Mouse (Mus musculus) kidney, adult 2 months (tissue): ENCODE data around the gene Mrpl4.

Experiments
- CTCF ChIP-seq: fragments of 200-500 bp; conservative IDR thresholded peaks from 2 replicates; pipeline ENCODE4 v1.5.1; 2011; ENCODE audit warnings: low read depth, mild to moderate bottlenecking, control low read depth, low read length, moderate library complexity, mixed read lengths; ENCODE audit not compliant: insufficient read depth, insufficient read length
- POLR2A ChIP-seq: fragments of 200-500 bp; IDR thresholded peaks from one replicate; pipeline ENCODE4 v1.6.1; 2011; ENCODE audit warnings: low read depth, low read length, control low read depth

DNA sequence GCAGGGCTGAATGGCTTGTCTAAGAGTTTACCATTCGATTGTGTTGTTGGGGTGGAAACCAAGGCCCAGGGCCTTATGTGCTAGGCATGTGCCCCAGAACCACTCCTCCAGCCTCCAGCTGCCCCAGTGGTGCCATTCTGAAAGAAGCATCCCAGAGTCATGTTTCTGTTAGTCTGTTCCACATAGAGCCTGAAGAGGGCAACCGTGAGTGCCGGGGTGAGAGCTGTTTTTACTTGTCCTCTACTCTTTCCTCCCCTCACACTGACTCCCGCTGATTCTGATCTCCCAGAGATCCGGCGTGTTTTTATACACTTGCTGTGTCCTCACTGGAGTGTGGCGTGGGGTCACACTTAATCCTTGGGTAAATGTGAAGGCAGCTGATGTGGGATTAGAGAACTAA, 5.5 kb downstream of the Mrpl4 start:
- 0 out of 2 replicates have a peak, but pooled peaks have one; percentile 26 for TF ChIP-seq CTCF
- no peak for TF ChIP-seq POLR2A
